ENCODE assay signal across 17 mouse cellular contexts in the genomic region with DNA sequence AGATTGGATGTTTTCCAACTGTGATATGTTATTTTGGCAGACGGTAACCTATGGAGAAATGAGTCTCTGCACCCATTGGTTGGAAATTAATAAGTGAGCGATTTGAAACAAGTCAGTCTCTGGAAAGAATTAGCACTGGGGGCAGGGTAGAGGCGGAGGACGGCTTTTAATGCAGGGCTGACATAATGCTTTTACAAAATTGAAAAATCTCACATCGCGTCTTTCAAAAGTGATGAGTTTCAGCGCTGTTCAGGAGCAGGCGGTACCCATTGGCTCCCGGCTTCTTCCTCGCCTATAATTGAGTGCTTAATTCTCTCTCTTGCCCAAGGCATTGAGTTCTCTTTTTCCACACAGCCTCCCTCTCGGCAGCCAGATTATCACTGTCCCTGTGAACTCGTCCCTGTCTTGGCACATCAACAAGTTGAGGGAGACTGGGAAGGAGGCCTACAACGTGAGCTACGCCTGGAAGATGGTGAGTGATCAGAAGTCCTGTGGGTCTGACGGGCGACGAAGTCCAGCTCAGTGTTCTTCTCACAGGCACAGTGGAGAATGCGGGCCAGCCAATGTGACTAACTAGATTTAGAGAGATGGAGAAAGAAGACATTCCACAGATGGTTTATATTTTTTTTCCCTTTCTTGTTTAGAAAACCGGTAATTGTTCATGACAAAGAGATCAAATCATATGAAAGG. TPM values are rescaled to one million over a fixed set of nuclear protein-coding genes. Genes with fewer than 3 reads are reported as not detected.
A peak's percentile ranks its signal among the peaks of the same experiment; 100 is the strongest.
DNase-seq lines count a peak whose midpoint lies in the region; ATAC-seq and TF ChIP-seq lines count a peak whose summit lies in the region.
"Had no signal": no experiment of that assay in that cellular context is flagged by ENCODE, and none has a peak within 500 bp of the region (broad histone marks: within the 10 kb centered on the region; RNA-seq: fewer than 3 reads in every experiment).

No protein-coding gene starts in this region.

- ATAC-seq in hindbrain, embryonic 16.5 days, result peak; percentile 56
- ATAC-seq in hindbrain, embryonic 13.5 days (ENCODE audit: low FRiP score), result no peak
- ATAC-seq in forebrain, postnatal 0 days, result peak; percentile 40; the same call in 1 of the 2 replicates
- ATAC-seq: intestine, postnatal 0 days had no signal

- 0 out of 2 replicates have a peak overlapping the region, but pooled peaks have one; percentile 5 for H3K4me2 ChIP-seq in hindbrain, embryonic 16.5 days (ENCODE audit: low read length)
- H3K4me2 ChIP-seq in hindbrain, embryonic 13.5 days, result no peak overlapping the region
- H3K4me2 ChIP-seq in forebrain, postnatal 0 days (ENCODE audit: low read depth), result no peak overlapping the region

- no peak for TF ChIP-seq CTCF in forebrain, postnatal 0 days (IDR thresholded peaks at IDR 0.05; ENCODE audit: low read depth)

- peak; percentile 63 for DNase-seq in NIH3T3 (ENCODE audit: low read depth)
- DNase-seq in embryonic facial prominence, embryonic 10.5 days (ENCODE audit: low spot score), result peak; percentile 33
- DNase-seq in forebrain, postnatal 0 days, result no peak
- DNase-seq in cerebellum, adult 11-12 months, result no peak
- no peak for DNase-seq in left cerebral cortex, adult 11 months (ENCODE audit: low spot score)
- DNase-seq: heart, postnatal 10 days had no signal

- no peaks in the 10 kb centered on the region for H3K9me3 ChIP-seq in hindbrain, embryonic 16.5 days (ENCODE audit: control insufficient read depth, low read length)
- no peaks in the 10 kb centered on the region for H3K9me3 ChIP-seq in hindbrain, embryonic 13.5 days
- no peaks in the 10 kb centered on the region for H3K9me3 ChIP-seq in embryonic facial prominence, embryonic 10.5 days
- H3K9me3 ChIP-seq in forebrain, postnatal 0 days (ENCODE audit: low read length), result no peaks in the 10 kb centered on the region
- H3K9me3 ChIP-seq: midbrain, embryonic 10.5 days had no signal

- 61% methylated on average over 19 of the region's 19 CpGs for WGBS in hindbrain, embryonic 16.5 days
- WGBS in hindbrain, embryonic 13.5 days, result 74% methylated on average over 19 of the region's 19 CpGs
- WGBS in embryonic facial prominence, embryonic 10.5 days, result 67% methylated on average over 19 of the region's 19 CpGs
- 49% methylated on average over 19 of the region's 19 CpGs for WGBS in forebrain, postnatal 0 days

- H3K27ac ChIP-seq in hindbrain, embryonic 16.5 days (ENCODE audit: low read depth, low read length), result peak overlapping the region; percentile 53; the same call in 1 of the 2 replicates
- no peak overlapping the region for H3K27ac ChIP-seq in hindbrain, embryonic 13.5 days
- peak overlapping the region; percentile 51; the same call in 1 of the 2 replicates for H3K27ac ChIP-seq in embryonic facial prominence, embryonic 10.5 days (replicated peaks)
- no peak overlapping the region for H3K27ac ChIP-seq in forebrain, postnatal 0 days (ENCODE audit: low read depth, low read length)
- H3K27ac ChIP-seq: midbrain, embryonic 10.5 days had no signal

- peaks cover 2% of the 10 kb centered on the region; the same call in 1 of the 2 replicates for H3K4me1 ChIP-seq in hindbrain, embryonic 16.5 days (ENCODE audit: control insufficient read depth, insufficient read depth, low read depth, low read length)
- H3K4me1 ChIP-seq in hindbrain, embryonic 13.5 days (replicated peaks), result no peaks in the 10 kb centered on the region
- H3K4me1 ChIP-seq in embryonic facial prominence, embryonic 10.5 days, result peaks cover 7% of the 10 kb centered on the region
- no peaks in the 10 kb centered on the region for H3K4me1 ChIP-seq in forebrain, postnatal 0 days (ENCODE audit: insufficient read depth)
- H3K4me1 ChIP-seq: midbrain, embryonic 10.5 days had no signal

- H3K36me3 ChIP-seq in hindbrain, embryonic 16.5 days (ENCODE audit: control insufficient read depth, insufficient read depth, low read length), result 0 out of 2 replicates have a peak, but pooled peaks cover 2% of the 10 kb centered on the region
- H3K36me3 ChIP-seq in hindbrain, embryonic 13.5 days, result peaks cover 50% of the 10 kb centered on the region
- peaks cover 88% of the 10 kb centered on the region for H3K36me3 ChIP-seq in embryonic facial prominence, embryonic 10.5 days (replicated peaks)
- no peaks in the 10 kb centered on the region; the same call in 1 of the 2 replicates for H3K36me3 ChIP-seq in forebrain, postnatal 0 days (ENCODE audit: insufficient read depth)

- H3K27me3 ChIP-seq in hindbrain, embryonic 16.5 days (replicated peaks; ENCODE audit: control insufficient read depth, insufficient read depth, low read length), result no peaks in the 10 kb centered on the region
- no peaks in the 10 kb centered on the region for H3K27me3 ChIP-seq in hindbrain, embryonic 13.5 days
- H3K27me3 ChIP-seq in embryonic facial prominence, embryonic 10.5 days (replicated peaks; ENCODE audit: low read depth, poor library complexity, severe bottlenecking), result no peaks in the 10 kb centered on the region
- no peaks in the 10 kb centered on the region for H3K27me3 ChIP-seq in forebrain, postnatal 0 days (ENCODE audit: insufficient read depth, low read length)

- no peak overlapping the region for H3K9ac ChIP-seq in hindbrain, embryonic 16.5 days (ENCODE audit: low read depth, low read length)
- no peak overlapping the region for H3K9ac ChIP-seq in hindbrain, embryonic 13.5 days
- no peak overlapping the region for H3K9ac ChIP-seq in forebrain, postnatal 0 days

- H3K4me3 ChIP-seq in hindbrain, embryonic 16.5 days (ENCODE audit: low read length), result no peak overlapping the region
- no peak overlapping the region for H3K4me3 ChIP-seq in hindbrain, embryonic 13.5 days
- no peak overlapping the region for H3K4me3 ChIP-seq in embryonic facial prominence, embryonic 10.5 days
- H3K4me3 ChIP-seq in forebrain, postnatal 0 days (ENCODE audit: low read depth, low read length), result no peak overlapping the region
- H3K4me3 ChIP-seq: midbrain, embryonic 10.5 days had no signal

RNA-seq across cellular contexts. Expression of a gene that starts 52.6 kb away (rescaled TPM):
- not detected in 2 replicates for polyA plus RNA-seq in hindbrain, embryonic 16.5 days (2015; fragmentation: Nextera tagmentation; extraction: Ambion mirVana)
- polyA plus RNA-seq in hindbrain, embryonic 13.5 days (2015; fragmentation: Nextera tagmentation; extraction: Ambion mirVana), result not detected in 2 replicates
- polyA plus RNA-seq in embryonic facial prominence, embryonic 10.5 days (2016; fragmentation: Nextera tagmentation; extraction: Ambion mirVana), result not detected in 2 replicates
- total RNA-seq in forebrain, postnatal 0 days (2014; rRNA removed), result not detected in 2 replicates
- polyA plus RNA-seq in forebrain, postnatal 0 days (2015; fragmentation: Nextera tagmentation; extraction: Ambion mirVana), result not detected in 2 replicates
- total RNA-seq: adrenal gland, adult 18-20 months; CH12.LX; heart, postnatal 10 days; left cerebral cortex, adult 8-10 months had no signal
- polyA plus RNA-seq: gonadal fat pad, adult 2 months; intestine, postnatal 0 days; liver, embryonic 16.5 days; midbrain, embryonic 10.5 days; neural tube, embryonic 11.5 days; spleen, adult 2 months had no signal

Comparison
In these comparisons a context has a peak if more than half of its experiments do, and no peak if none do; other contexts are left out.
1. H3K27ac ChIP-seq: peak in hindbrain, embryonic 16.5 days (single experiment) and embryonic facial prominence, embryonic 10.5 days (single experiment); none in hindbrain, embryonic 13.5 days (single experiment) and forebrain, postnatal 0 days (single experiment).
2. DNase-seq: peak in NIH3T3 (single experiment) and embryonic facial prominence, embryonic 10.5 days (single experiment); none in forebrain, postnatal 0 days (single experiment), cerebellum, adult 11-12 months (single experiment) and left cerebral cortex, adult 11 months (single experiment).